Mouse (Mus musculus) embryonic facial prominence, embryonic 13.5 days (tissue): ENCODE measurements around the gene Stard3. TPM values are rescaled to one million over a fixed set of nuclear protein-coding genes. Genes with fewer than 3 reads are reported as not detected.
A peak's percentile ranks its signal among the peaks of the same experiment; 100 is the strongest.

Experiments used
- ATAC-seq: fragments of 200-750 bp; cut with Nextera tagmentation; 2 replicates; pipeline ENCODE4 v1.8.0; 2017; ENCODE audit warnings: low read depth; ENCODE audit not compliant: insufficient number of reproducible peaks, insufficient read depth, low FRiP score, low TSS enrichment
- H3K27ac ChIP-seq: fragments of 300-500 bp; sonication (generic); 2 replicates; pipeline ENCODE4 v1.5.1; 2015; ENCODE audit warnings: moderate library complexity, mild to moderate bottlenecking, inconsistent platforms
- H3K27me3 ChIP-seq: fragments of 300-500 bp; sonication (generic); 2 replicates; pipeline ENCODE4 v1.6.1; 2015; ENCODE audit warnings: mild to moderate bottlenecking, inconsistent platforms
- H3K36me3 ChIP-seq: fragments of 300-500 bp; sonication (generic); 2 replicates; pipeline ENCODE4 v1.6.1; 2015; ENCODE audit warnings: mild to moderate bottlenecking, inconsistent platforms
- H3K4me1 ChIP-seq: fragments of 300-500 bp; sonication (generic); 2 replicates; pipeline ENCODE4 v1.6.1; 2015; ENCODE audit warnings: inconsistent platforms
- H3K4me2 ChIP-seq: fragments of 300-500 bp; sonication (generic); 2 replicates; pipeline ENCODE4 v1.6.1; 2015; ENCODE audit warnings: moderate library complexity, mild to moderate bottlenecking, inconsistent platforms
- H3K4me3 ChIP-seq: fragments of 300-500 bp; sonication (generic); 2 replicates; pipeline ENCODE4 v1.5.1; 2015; ENCODE audit warnings: mild to moderate bottlenecking, inconsistent platforms
- H3K9ac ChIP-seq: fragments of 300-500 bp; sonication (generic); 2 replicates; pipeline ENCODE4 v1.6.1; 2015; ENCODE audit warnings: mild to moderate bottlenecking, inconsistent platforms
- H3K9me3 ChIP-seq: fragments of 300-500 bp; sonication (generic); 2 replicates; pipeline ENCODE4 v1.6.1; 2016; ENCODE audit warnings: inconsistent platforms
- WGBS: fragments of 180-500 bp; shearing (Covaris S2); methylation state at CpG from one replicate; pipeline ENCODE4 v1.1.7; 2015; ENCODE audit warnings: mixed read lengths; 5-methylcytosine and 5-hydroxymethylcytosine counted together
- polyA plus RNA-seq: library from polyadenylated mRNA; unstranded; fragments of >200 nt; fragmentation: Nextera tagmentation; extraction: Ambion mirVana; gene quantifications from 2 replicates; pipeline ENCODE4 v1.2.1, GENCODE M21; 2015

The Stard3 gene
- polyA plus RNA-seq, 1 experiment from 2014 or later: 42.3 TPM

DNA sequence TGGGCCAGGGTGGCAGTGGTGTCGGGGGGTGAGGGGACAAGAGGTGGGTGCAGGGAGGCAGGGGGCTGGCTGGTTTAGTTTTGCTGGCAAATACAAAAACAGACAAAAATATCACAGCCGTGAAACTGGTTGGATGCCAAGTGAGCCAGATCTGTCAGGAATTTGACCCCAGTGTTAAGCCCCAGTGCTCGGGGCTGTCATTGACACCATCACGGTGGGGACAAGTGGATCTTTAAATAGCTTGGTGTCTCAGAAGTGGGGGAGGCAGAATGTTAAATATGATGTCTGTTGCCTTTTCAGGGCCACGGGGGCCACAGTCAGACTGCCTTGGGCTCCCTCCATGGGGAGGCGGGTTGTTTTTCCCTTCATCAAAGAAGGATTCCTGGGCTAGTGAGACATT, 36.1 kb downstream of the Stard3 start:
- Histone ChIP-seq H3K4me2 (no peak overlapping the region), H3K27ac (0 out of 2 replicates have a peak overlapping the region, but pooled peaks have one; percentile 12), H3K4me1 (peaks cover 34% of the 10 kb centered on the region), H3K36me3 (peaks cover 8% of the 10 kb centered on the region), H3K9me3 (no peaks in the 10 kb centered on the region), H3K9ac (no peak overlapping the region), H3K4me3 (no peak overlapping the region), H3K27me3 (peaks cover 24% of the 10 kb centered on the region)
- 37% methylated on average over 6 of the region's 6 CpGs for WGBS
- ATAC-seq: no peak

DNA sequence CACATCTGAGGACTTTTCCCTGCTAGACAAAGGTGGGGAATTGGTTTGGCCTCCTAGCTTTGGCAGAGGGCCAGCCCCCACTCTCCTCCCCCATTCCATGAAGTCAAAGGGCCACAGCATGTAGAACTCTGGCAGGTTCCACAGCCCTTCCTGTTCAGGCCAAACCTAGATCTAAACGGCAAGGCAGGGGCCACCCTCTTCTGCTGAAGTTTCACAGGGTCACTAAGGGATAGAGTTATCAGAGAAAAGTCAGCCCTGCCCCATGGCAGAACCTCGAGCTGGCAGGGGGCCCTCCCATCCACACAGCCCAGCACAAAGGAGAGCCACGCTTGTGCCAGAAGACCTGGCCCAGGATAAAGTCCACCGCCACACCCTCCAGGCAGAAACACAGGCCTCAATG, 36.9 kb downstream of the Stard3 start:
- Histone ChIP-seq H3K4me2 (no peak overlapping the region), H3K4me1 (peaks cover 38% of the 10 kb centered on the region), H3K9ac (no peak overlapping the region), H3K4me3 (no peak overlapping the region), H3K9me3 (no peaks in the 10 kb centered on the region), H3K27ac (peak overlapping the region; percentile 29; the same call in 1 of the 2 replicates), H3K27me3 (peaks cover 18% of the 10 kb centered on the region), H3K36me3 (peaks cover 8% of the 10 kb centered on the region)
- no peak for ATAC-seq
- 63% methylated on average over 4 of the region's 4 CpGs for WGBS

DNA sequence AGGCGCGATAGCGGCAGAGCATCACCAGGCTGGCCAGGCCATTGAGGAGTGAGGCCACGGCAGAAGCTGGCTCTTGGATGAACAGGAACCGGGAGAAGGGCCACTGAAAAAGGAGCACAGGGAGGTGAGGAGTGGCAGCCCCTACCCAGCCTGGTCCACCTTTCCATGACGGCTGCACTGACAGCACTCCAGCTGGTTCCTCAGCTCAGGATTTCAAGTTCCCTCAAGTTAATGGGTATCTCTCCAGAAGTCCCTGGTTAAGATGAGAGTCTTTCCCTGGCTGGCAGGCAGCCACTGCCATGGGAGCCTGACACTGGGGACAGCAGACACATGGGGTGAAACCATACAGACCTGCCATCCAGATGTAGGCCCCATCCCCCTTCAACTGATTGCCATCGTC, 39.8 kb downstream of the Stard3 start:
- no peak overlapping the region for H3K9ac ChIP-seq
- peaks cover 32% of the 10 kb centered on the region for H3K4me1 ChIP-seq

DNA sequence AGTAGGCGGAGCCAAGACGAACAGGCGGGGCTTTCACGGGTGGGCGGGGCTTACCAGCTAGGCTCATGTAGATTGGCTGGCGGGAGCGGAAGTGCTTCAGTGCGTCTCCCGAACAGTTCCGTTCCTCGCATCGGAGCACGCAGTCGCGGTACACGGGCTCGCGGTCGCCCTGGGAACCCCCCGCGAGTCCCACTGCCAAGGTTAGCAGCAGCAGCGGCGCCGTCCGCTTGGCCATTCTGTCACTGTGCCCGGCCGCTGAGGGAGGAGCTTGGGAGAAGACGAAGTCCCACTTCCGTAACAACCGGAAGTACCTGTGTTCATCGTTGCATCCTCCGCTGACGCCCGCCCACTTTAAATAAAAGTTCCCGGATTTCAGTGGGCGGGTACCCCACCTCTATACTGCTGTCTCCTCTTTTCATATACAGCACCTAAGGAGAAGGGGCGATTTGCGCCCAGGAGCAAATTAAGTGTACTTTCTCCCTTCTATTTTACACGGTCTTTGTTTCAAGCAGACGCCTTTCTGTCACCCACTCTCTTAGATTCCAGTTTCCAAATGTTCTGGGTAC, 42.1 kb downstream of the Stard3 start, which contains the start of gene Pgap3:
Gene Pgap3, minus strand, starts transcription at position 330 of the 566 bp plus-strand sequence.
- Histone ChIP-seq H3K27ac (peak within 1 kb of the TSS; percentile 97), H3K4me1 (peaks cover 9% of the 10 kb centered on the region), H3K9me3 (no peaks in the 10 kb centered on the region), H3K27me3 (no peaks in the 10 kb centered on the region), H3K4me3 (peak within 1 kb of the TSS; percentile 76), H3K4me2 (peak within 1 kb of the TSS; percentile 65), H3K36me3 (peaks cover 8% of the 10 kb centered on the region), H3K9ac (peak within 1 kb of the TSS; percentile 82)
- peak; percentile 90 for ATAC-seq
- WGBS: under 1% methylated on average over 40 of the region's 40 CpGs

More for the DNA sequence above, 39.8 kb downstream of the Stard3 start:
- no peak overlapping the region for H3K4me3 ChIP-seq
- no peak overlapping the region for H3K4me2 ChIP-seq
- H3K27ac ChIP-seq: no peak overlapping the region
- H3K36me3 ChIP-seq: peaks cover 8% of the 10 kb centered on the region
- no peaks in the 10 kb centered on the region; the same call in none of the 2 replicates for H3K27me3 ChIP-seq
- no peaks in the 10 kb centered on the region for H3K9me3 ChIP-seq
- ATAC-seq: no peak
- WGBS: 91% methylated on average over 7 of the region's 7 CpGs

DNA sequence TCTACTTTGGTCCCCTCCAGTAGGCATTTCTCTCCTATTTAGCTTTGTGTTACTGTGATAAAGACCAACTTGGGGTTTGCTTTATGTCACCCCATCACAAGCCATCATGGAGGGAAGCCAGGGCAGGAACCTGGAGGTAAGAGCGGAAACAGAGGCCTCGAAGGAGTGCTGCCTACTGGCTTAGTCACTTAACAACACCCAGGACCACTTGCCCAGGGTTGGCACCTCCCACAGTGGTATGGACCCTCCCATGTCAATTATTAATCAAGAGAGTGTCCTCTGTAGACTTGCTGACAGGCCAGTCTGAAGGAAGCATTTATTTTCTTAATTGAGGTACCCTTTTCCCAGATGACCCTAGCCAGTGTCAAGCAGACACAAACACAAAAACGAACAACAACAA, 42.6 kb downstream of the Stard3 start:
- Histone ChIP-seq H3K36me3 (peaks cover 8% of the 10 kb centered on the region), H3K4me3 (peak overlapping the region; percentile 76), H3K27ac (peak overlapping the region; percentile 97), H3K4me2 (peak overlapping the region; percentile 65), H3K4me1 (peaks cover 9% of the 10 kb centered on the region), H3K27me3 (no peaks in the 10 kb centered on the region), H3K9ac (peak overlapping the region; percentile 82), H3K9me3 (no peaks in the 10 kb centered on the region)
- 55% methylated on average over 3 of the region's 3 CpGs for WGBS
- ATAC-seq: no peak

DNA sequence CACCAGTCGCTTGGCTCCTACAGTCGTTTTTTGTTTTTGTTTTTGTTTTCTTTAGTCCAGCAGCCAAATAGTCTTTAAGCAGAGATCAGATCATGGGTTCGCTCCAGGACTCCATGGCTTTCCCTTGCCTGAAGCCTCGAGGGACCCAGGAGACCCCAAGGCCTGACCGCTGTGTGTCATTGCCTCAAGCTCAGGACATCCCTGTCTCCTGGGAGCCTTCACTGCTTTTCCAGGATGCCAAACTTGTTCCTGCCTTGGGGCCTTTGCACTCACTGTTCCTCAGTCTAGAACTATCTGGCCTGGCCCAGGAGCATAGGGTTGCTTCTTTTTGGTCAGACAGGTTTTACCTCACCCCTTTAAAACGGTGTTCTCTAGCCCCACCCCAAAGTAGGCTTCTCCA, 48.5 kb downstream of the Stard3 start:
- Histone ChIP-seq H3K36me3 (no peaks in the 10 kb centered on the region), H3K27ac (no peak overlapping the region), H3K4me2 (no peak overlapping the region), H3K9me3 (no peaks in the 10 kb centered on the region), H3K9ac (no peak overlapping the region), H3K27me3 (peaks cover 5% of the 10 kb centered on the region; the same call in 1 of the 2 replicates), H3K4me3 (no peak overlapping the region), H3K4me1 (peaks cover 20% of the 10 kb centered on the region)
- WGBS: 60% methylated on average over 6 of the region's 6 CpGs
- ATAC-seq: no peak

DNA sequence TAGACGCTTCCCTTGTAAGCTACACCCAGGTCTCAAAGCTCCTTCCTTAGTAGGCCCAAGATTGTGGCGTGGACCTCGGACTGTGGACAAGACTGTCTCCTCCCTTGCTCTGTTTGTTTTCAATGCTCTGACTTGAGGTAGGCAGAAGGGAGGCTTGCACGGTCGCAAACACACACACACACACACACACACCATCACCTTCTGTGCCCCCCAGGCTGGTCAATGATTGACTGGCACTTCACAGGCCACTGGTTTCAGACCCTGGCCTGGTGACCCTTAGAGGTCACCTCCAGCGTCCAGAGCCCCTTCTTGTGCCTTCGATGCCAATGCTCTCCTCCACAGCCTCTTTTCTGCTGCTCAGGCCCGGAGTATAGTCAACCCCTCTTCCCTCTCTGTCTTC, 50.7 kb downstream of the Stard3 start:
- peak overlapping the region; percentile 68 for H3K27ac ChIP-seq
- peak overlapping the region; percentile 69 for H3K9ac ChIP-seq
- peak overlapping the region; percentile 49 for H3K4me2 ChIP-seq
- WGBS: 49% methylated on average over 8 of the region's 8 CpGs
- H3K9me3 ChIP-seq: no peaks in the 10 kb centered on the region
- peaks cover 30% of the 10 kb centered on the region for H3K4me1 ChIP-seq
- no peak for ATAC-seq
- peak overlapping the region; percentile 15; the same call in 1 of the 2 replicates for H3K4me3 ChIP-seq
- peaks cover 5% of the 10 kb centered on the region; the same call in 1 of the 2 replicates for H3K27me3 ChIP-seq
- H3K36me3 ChIP-seq: no peaks in the 10 kb centered on the region

DNA sequence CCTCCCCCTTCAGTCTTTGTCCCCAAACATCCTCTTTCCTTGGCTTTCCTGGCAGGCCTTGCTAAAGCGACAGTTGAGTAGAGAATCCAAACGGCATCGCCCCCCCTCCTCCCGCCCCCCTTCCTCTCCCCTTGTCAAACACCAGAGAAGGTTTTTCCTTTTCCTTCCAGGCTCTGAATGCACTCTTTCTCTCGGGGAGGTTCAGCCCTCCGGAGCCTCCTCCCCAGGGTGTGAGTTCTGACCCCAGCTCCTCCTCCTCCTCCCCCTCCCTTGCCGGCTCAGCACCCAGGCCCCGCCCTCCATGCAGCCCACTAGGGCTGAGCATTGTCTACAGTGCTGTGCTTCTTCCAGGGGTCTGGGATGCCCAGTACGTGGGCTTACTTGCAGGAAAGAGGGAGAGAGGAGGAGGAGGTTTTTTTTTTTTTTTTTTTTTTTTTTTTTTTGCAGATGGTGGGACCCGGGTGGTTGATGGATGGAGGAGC, 51.2 kb downstream of the Stard3 start:
- H3K4me1 ChIP-seq: peaks cover 35% of the 10 kb centered on the region
- H3K27me3 ChIP-seq: peaks cover 5% of the 10 kb centered on the region; the same call in 1 of the 2 replicates
- no peaks in the 10 kb centered on the region for H3K9me3 ChIP-seq
- H3K9ac ChIP-seq: peak overlapping the region; percentile 69
- ATAC-seq: no peak
- H3K4me2 ChIP-seq: peak overlapping the region; percentile 49
- no peaks in the 10 kb centered on the region for H3K36me3 ChIP-seq
- H3K27ac ChIP-seq: peak overlapping the region; percentile 68
- peak overlapping the region; percentile 15; the same call in 1 of the 2 replicates for H3K4me3 ChIP-seq
- WGBS: 3% methylated on average over 10 of the region's 10 CpGs

DNA sequence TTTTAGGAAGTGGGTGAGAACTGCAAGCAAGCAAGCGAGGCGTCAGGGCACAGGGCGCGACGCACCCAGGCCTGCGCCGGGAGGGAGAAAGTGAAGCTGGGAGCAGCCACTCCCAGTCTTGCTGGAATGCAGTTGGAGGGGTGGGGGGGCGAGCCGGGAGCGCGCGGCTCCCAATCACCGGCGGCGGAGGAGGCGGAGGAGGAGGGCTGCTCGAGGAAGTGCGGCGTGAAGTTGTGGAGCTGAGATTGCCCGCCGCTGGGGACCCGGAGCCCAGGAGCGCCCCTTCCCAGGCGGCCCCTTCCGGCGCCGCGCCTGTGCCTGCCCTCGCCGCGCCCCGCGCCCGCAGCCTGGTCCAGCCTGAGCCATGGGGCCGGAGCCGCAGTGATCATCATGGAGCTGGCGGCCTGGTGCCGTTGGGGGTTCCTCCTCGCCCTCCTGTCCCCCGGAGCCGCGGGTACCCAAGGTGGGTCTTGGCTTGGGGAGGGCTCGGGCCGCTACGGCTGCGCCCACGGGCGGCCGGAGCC, 54.2 kb downstream of the Stard3 start, which contains the start of gene Erbb2:
Gene Erbb2, plus strand, starts transcription at position 198 of the 524 bp plus-strand sequence.
- Histone ChIP-seq H3K9ac (peak within 1 kb of the TSS; percentile 98), H3K27ac (peak within 1 kb of the TSS; percentile 99), H3K27me3 (peaks cover 5% of the 10 kb centered on the region; the same call in 1 of the 2 replicates), H3K4me1 (peaks cover 53% of the 10 kb centered on the region), H3K36me3 (peaks cover 10% of the 10 kb centered on the region; the same call in 1 of the 2 replicates), H3K4me2 (peak within 1 kb of the TSS; percentile 75), H3K4me3 (peak within 1 kb of the TSS; percentile 96), H3K9me3 (no peaks in the 10 kb centered on the region)
- 0% methylated on average over 49 of the region's 49 CpGs for WGBS
- ATAC-seq: peak; percentile 86

DNA sequence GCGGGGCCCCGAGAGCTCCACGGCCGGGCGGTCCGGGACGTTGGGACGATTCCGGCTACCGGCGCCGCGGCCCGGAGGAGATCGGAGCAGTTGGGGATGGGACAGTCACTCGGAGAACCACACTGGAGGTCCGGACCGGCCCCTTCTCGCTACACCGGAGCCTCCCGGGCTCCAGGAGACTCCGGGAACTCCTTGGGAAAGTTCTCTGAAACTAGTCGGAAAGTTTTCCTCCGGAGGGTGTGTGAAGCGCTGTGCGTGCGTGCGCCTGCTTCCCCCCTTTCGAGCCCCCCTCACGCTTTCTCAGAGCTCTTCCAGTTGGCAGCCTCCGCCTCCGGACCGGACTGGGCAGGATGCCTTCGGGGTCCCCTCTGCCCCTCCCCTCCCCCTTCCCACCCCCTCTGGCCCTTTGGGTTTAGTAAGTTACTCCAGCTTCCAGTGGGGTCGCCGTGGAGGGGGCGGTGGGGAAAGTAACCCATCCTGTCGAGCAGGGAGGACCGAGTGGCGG, 54.7 kb downstream of the Stard3 start:
- Histone ChIP-seq H3K27ac (peak overlapping the region; percentile 99), H3K4me3 (peak overlapping the region; percentile 96), H3K36me3 (peaks cover 10% of the 10 kb centered on the region; the same call in 1 of the 2 replicates), H3K9me3 (no peaks in the 10 kb centered on the region), H3K9ac (peak overlapping the region; percentile 98), H3K4me2 (peak overlapping the region; percentile 75), H3K27me3 (peaks cover 5% of the 10 kb centered on the region; the same call in 1 of the 2 replicates), H3K4me1 (peaks cover 53% of the 10 kb centered on the region)
- peak; percentile 33; the same call in 1 of the 2 replicates for ATAC-seq
- 0% methylated on average over 40 of the region's 40 CpGs for WGBS

DNA sequence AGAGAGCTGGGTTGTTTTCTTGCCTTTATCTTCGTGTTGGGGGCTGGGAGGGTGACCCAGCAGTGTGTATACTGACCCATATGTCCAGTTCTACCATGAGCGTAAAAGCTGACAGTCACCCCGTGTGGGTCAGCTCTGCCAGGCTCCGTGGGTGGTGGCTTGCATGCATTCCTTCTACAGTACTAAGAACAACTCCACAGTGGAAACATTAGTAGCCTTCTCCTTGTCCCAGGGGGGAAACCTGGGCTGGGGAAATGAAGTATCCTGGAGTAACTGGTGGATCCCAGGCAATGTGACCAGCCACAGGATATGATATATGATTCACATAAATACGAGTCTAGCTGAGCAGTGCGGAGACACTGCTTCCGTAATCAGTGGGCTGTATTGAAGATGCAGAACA, 55.6 kb downstream of the Stard3 start:
- 16% methylated on average over 7 of the region's 7 CpGs for WGBS
- peak overlapping the region; percentile 99; the same call in 1 of the 2 replicates for H3K27ac ChIP-seq

More for the DNA sequence above, 55.6 kb downstream of the Stard3 start:
- peak overlapping the region; percentile 96 for H3K4me3 ChIP-seq
- H3K9me3 ChIP-seq: no peaks in the 10 kb centered on the region
- no peak for ATAC-seq
- peaks cover 5% of the 10 kb centered on the region; the same call in 1 of the 2 replicates for H3K27me3 ChIP-seq
- peaks cover 54% of the 10 kb centered on the region for H3K4me1 ChIP-seq
- peaks cover 10% of the 10 kb centered on the region; the same call in 1 of the 2 replicates for H3K36me3 ChIP-seq
- H3K9ac ChIP-seq: peak overlapping the region; percentile 98
- peak overlapping the region; percentile 75 for H3K4me2 ChIP-seq
